Mouse (Mus musculus): ENCODE results near the gene Stam2.

GRCm38 (mm10) chr2:52785106-52785721 lies 43.1 kb upstream of the Stam2 start:
- TF ChIP-seq CTCF (IDR thresholded peaks at IDR 0.05; ENCODE audit: control insufficient read depth, insufficient read depth, low read length) (no peak), POLR2A (IDR thresholded peaks at IDR 0.05; ENCODE audit: borderline replicate concordance, control insufficient read depth, low read depth, low read length) (no peak)
